Mouse (Mus musculus) forebrain, embryonic 13.5 days (tissue): ENCODE results near the gene Gal. TPM values are rescaled to one million over a fixed set of nuclear protein-coding genes. Genes with fewer than 3 reads are reported as not detected.

Source experiments
- ATAC-seq: fragments of 200-750 bp; cut with Nextera tagmentation; 2 replicates; pipeline ENCODE4 v1.8.0; 2017
- H3K27ac ChIP-seq: fragments of 300-500 bp; sonication (generic); 2 replicates; pipeline ENCODE4 v1.5.1; 2015; ENCODE audit warnings: inconsistent platforms, mild to moderate bottlenecking, moderate library complexity
- H3K27me3 ChIP-seq: fragments of 300-500 bp; sonication (generic); 2 replicates; pipeline ENCODE4 v1.6.1; 2015; ENCODE audit warnings: mild to moderate bottlenecking, inconsistent platforms
- H3K36me3 ChIP-seq: fragments of 300-500 bp; sonication (generic); 2 replicates; pipeline ENCODE4 v1.6.1; 2015; ENCODE audit warnings: mild to moderate bottlenecking, inconsistent platforms; ENCODE audit not compliant: poor library complexity, severe bottlenecking
- H3K4me1 ChIP-seq: fragments of 300-500 bp; sonication (generic); 2 replicates; pipeline ENCODE4 v1.6.1; 2015; ENCODE audit warnings: inconsistent platforms
- H3K4me2 ChIP-seq: fragments of 300-500 bp; sonication (generic); 2 replicates; pipeline ENCODE4 v1.6.1; 2015; ENCODE audit warnings: inconsistent platforms, mild to moderate bottlenecking, moderate library complexity
- H3K4me3 ChIP-seq: fragments of 300-500 bp; sonication (generic); 2 replicates; pipeline ENCODE4 v1.5.1; 2015; ENCODE audit warnings: mild to moderate bottlenecking, inconsistent platforms
- H3K9ac ChIP-seq: fragments of 300-500 bp; sonication (generic); 2 replicates; pipeline ENCODE4 v1.6.1; 2015; ENCODE audit warnings: mild to moderate bottlenecking, inconsistent platforms
- H3K9me3 ChIP-seq: fragments of 300-500 bp; sonication (generic); replicated peaks from 2 replicates; pipeline ENCODE4 v1.6.1; 2016; ENCODE audit warnings: inconsistent platforms
- WGBS: fragments of 180-500 bp; shearing (Covaris S2); methylation state at CpG from one replicate; pipeline ENCODE4 v1.1.7; 2015; 5-methylcytosine and 5-hydroxymethylcytosine counted together
- polyA plus RNA-seq: library from polyadenylated mRNA; unstranded; fragments of >200 nt; fragmentation: Nextera tagmentation; extraction: Ambion mirVana; gene quantifications from 2 replicates; pipeline ENCODE4 v1.2.1, GENCODE M21; 2015

Gal gene
- polyA plus RNA-seq, 1 experiment from 2014 or later, result 2.8 TPM

- Histone ChIP-seq H3K4me2 (no peak overlapping the region), H3K27ac (no peak overlapping the region), H3K27me3 (no peaks in the 10 kb centered on the region), H3K9me3 (no peaks in the 10 kb centered on the region), H3K4me1 (no peaks in the 10 kb centered on the region), H3K9ac (no peak overlapping the region), H3K4me3 (no peak overlapping the region), H3K36me3 (peaks cover 13% of the 10 kb centered on the region; the same call in 1 of the 2 replicates)
- no peak for ATAC-seq
- WGBS, result 31% methylated on average over 3 of the region's 4 CpGs
Observed at GRCm38 (mm10) chr19:3376966-3377715, 37.2 kb downstream of the Gal start.

- H3K27me3 ChIP-seq, result no peaks in the 10 kb centered on the region
- H3K36me3 ChIP-seq, result peaks cover 13% of the 10 kb centered on the region; the same call in 1 of the 2 replicates
- H3K27ac ChIP-seq, result no peak overlapping the region
- no peak overlapping the region for H3K4me3 ChIP-seq
- ATAC-seq, result no peak
- H3K4me2 ChIP-seq, result no peak overlapping the region
- no peak overlapping the region for H3K9ac ChIP-seq
- H3K9me3 ChIP-seq, result no peaks in the 10 kb centered on the region
- 71% methylated on average over 7 of the region's 7 CpGs for WGBS
- no peaks in the 10 kb centered on the region for H3K4me1 ChIP-seq
Observed at GRCm38 (mm10) chr19:3375945-3376495, 38.3 kb downstream of the Gal start.

GRCm38 (mm10) chr19:3374028-3374427 lies 40.3 kb downstream of the Gal start:
- peaks cover 6% of the 10 kb centered on the region; the same call in 1 of the 2 replicates for H3K36me3 ChIP-seq
- no peaks in the 10 kb centered on the region for H3K9me3 ChIP-seq
- 63% methylated on average over 2 of the region's 2 CpGs for WGBS
- H3K27ac ChIP-seq, result no peak overlapping the region
- ATAC-seq, result no peak
- H3K27me3 ChIP-seq, result no peaks in the 10 kb centered on the region
- no peak overlapping the region for H3K9ac ChIP-seq
- H3K4me3 ChIP-seq, result no peak overlapping the region
- H3K4me2 ChIP-seq, result no peak overlapping the region
- H3K4me1 ChIP-seq, result no peaks in the 10 kb centered on the region

GRCm38 (mm10) chr19:3373380-3373779 lies 41.0 kb downstream of the Gal start:
- no peaks in the 10 kb centered on the region for H3K9me3 ChIP-seq
- no peak overlapping the region for H3K4me2 ChIP-seq
- H3K27me3 ChIP-seq, result no peaks in the 10 kb centered on the region
- H3K4me3 ChIP-seq, result no peak overlapping the region
- H3K4me1 ChIP-seq, result no peaks in the 10 kb centered on the region
- ATAC-seq, result no peak
- H3K36me3 ChIP-seq, result peaks cover 4% of the 10 kb centered on the region; the same call in 1 of the 2 replicates
- H3K27ac ChIP-seq, result no peak overlapping the region
- H3K9ac ChIP-seq, result no peak overlapping the region
- 70% methylated on average over 12 of the region's 12 CpGs for WGBS

GRCm38 (mm10) chr19:3368276-3368675 lies 46.1 kb downstream of the Gal start:
- Histone ChIP-seq H3K36me3 (peaks cover 22% of the 10 kb centered on the region), H3K9me3 (no peaks in the 10 kb centered on the region), H3K4me2 (no peak overlapping the region), H3K27me3 (no peaks in the 10 kb centered on the region), H3K4me1 (no peaks in the 10 kb centered on the region), H3K4me3 (no peak overlapping the region), H3K9ac (no peak overlapping the region), H3K27ac (no peak overlapping the region)
- ATAC-seq, result no peak
- 92% methylated on average over 3 of the region's 3 CpGs for WGBS

- H3K9ac ChIP-seq, result no peak overlapping the region
- H3K27me3 ChIP-seq, result no peaks in the 10 kb centered on the region
- 99% methylated on average over 3 of the region's 3 CpGs for WGBS
- no peak overlapping the region for H3K27ac ChIP-seq
- no peaks in the 10 kb centered on the region for H3K9me3 ChIP-seq
- no peaks in the 10 kb centered on the region for H3K4me1 ChIP-seq
- no peak overlapping the region for H3K4me2 ChIP-seq
- no peak overlapping the region for H3K4me3 ChIP-seq
- H3K36me3 ChIP-seq, result peaks cover 22% of the 10 kb centered on the region
- no peak for ATAC-seq
Observed at GRCm38 (mm10) chr19:3365089-3365488, 49.3 kb downstream of the Gal start.

GRCm38 (mm10) chr19:3363510-3363909 lies 50.8 kb downstream of the Gal start:
- H3K9ac ChIP-seq, result no peak overlapping the region
- 86% methylated on average over 4 of the region's 4 CpGs for WGBS
- H3K4me1 ChIP-seq, result no peaks in the 10 kb centered on the region
- no peak overlapping the region for H3K4me3 ChIP-seq
- no peaks in the 10 kb centered on the region for H3K9me3 ChIP-seq
- no peak overlapping the region for H3K4me2 ChIP-seq
- peaks cover 18% of the 10 kb centered on the region for H3K36me3 ChIP-seq
- ATAC-seq, result no peak
- H3K27ac ChIP-seq, result no peak overlapping the region
- no peaks in the 10 kb centered on the region for H3K27me3 ChIP-seq

Other genes with a start within 250 kb of the Gal start
- 127 and 133 TPM in 2 replicates for gene Mrpl21, start 131.6 kb downstream of the Gal start, polyA plus RNA-seq
- gene Ighmbp2, start 131.5 kb downstream of the Gal start, polyA plus RNA-seq, result 10.6 and 12.3 TPM in 2 replicates
- 11.0 and 12.2 TPM in 2 replicates for gene Cpt1a, start 92.2 kb downstream of the Gal start, polyA plus RNA-seq
- 0.21 and 0.30 TPM in 2 replicates for gene Tesmin, start 25.7 kb downstream of the Gal start, polyA plus RNA-seq
- gene Ppp6r3, start 161.2 kb upstream of the Gal start, polyA plus RNA-seq, result 64.4 and 72.2 TPM in 2 replicates